Mouse (Mus musculus) MEL (cell line): ENCODE measurements around the gene Dnajc5. TPM values are rescaled to one million over a fixed set of nuclear protein-coding genes. Genes with fewer than 3 reads are reported as not detected.

Source experiments
- DNase-seq: peaks from one replicate; pipeline ENCODE4 v3.0.0; 2011; ENCODE audit warnings: low read depth, low spot score
- H3K27ac ChIP-seq: 2 replicates; pipeline ENCODE4 v1.5.1; 2012; ENCODE audit warnings: low read depth, mild to moderate bottlenecking, control low read depth, low read length, moderate library complexity; ENCODE audit not compliant: control insufficient read depth
- H3K27me3 ChIP-seq, 2 experiments: fragments of 150-350 bp in 1 of 2; sonication (generic) in 1 of 2; 2 replicates each; pipeline ENCODE4 v1.6.1; 2012; ENCODE audit warnings: low read length in 2 of 2, mild to moderate bottlenecking in 2 of 2, improper control_type of control experiment in 1 of 2, moderate library complexity in 1 of 2; ENCODE audit not compliant: insufficient read depth in 2 of 2, control insufficient read depth in 1 of 2
- H3K36me3 ChIP-seq, 2 experiments: 2 replicates each; pipeline ENCODE4 v1.6.1; 2012 to 2014; ENCODE audit warnings: low read length in 2 of 2, improper control_type of control experiment in 1 of 2, inconsistent platforms in 1 of 2, mild to moderate bottlenecking in 1 of 2; ENCODE audit not compliant: insufficient read depth in 2 of 2, control insufficient read depth in 1 of 2
- H3K4me1 ChIP-seq, 2 experiments: fragments of 150-350 bp in 1 of 2; sonication (generic) in 1 of 2; 2 replicates each; pipeline ENCODE4 v1.6.1; 2012; ENCODE audit warnings: low read length in 2 of 2, improper control_type of control experiment in 1 of 2, mild to moderate bottlenecking in 1 of 2; ENCODE audit not compliant: insufficient read depth in 2 of 2, control insufficient read depth in 1 of 2
- H3K4me3 ChIP-seq, 2 experiments: fragments of 150-350 bp in 1 of 2; sonication (generic) in 1 of 2; 2 replicates each; pipeline ENCODE4 v1.5.1; 2012; ENCODE audit warnings: low read depth in 2 of 2, low read length in 2 of 2, mild to moderate bottlenecking in 2 of 2, moderate library complexity in 2 of 2, control low read depth in 1 of 2, improper control_type of control experiment in 1 of 2; ENCODE audit not compliant: control insufficient read depth in 1 of 2, insufficient read depth in 1 of 2
- H3K79me2 ChIP-seq: 2 replicates; pipeline ENCODE4 v1.6.1; 2012; ENCODE audit warnings: mild to moderate bottlenecking, low read length, moderate library complexity; ENCODE audit not compliant: control insufficient read depth, poor library complexity, insufficient read depth
- H3K9ac ChIP-seq: 2 replicates; pipeline ENCODE4 v1.6.1; 2012; ENCODE audit warnings: low read depth, mild to moderate bottlenecking, control low read depth, low read length, moderate library complexity; ENCODE audit not compliant: control insufficient read depth, poor library complexity, severe bottlenecking
- H3K9me3 ChIP-seq: fragments of 150-350 bp; sonication (generic); replicated peaks from 2 replicates; pipeline ENCODE4 v1.6.1; 2012; ENCODE audit warnings: mild to moderate bottlenecking, low read length, improper control_type of control experiment, moderate library complexity; ENCODE audit not compliant: insufficient read depth
- BHLHE40 ChIP-seq: IDR thresholded peaks from 2 replicates; pipeline ENCODE4 v1.6.1; 2012; ENCODE audit warnings: low read depth, mild to moderate bottlenecking, inconsistent platforms, low read length, improper control_type of control experiment, borderline replicate concordance
- CHD1 ChIP-seq: IDR thresholded peaks from 2 replicates; pipeline ENCODE4 v1.6.1; 2012; ENCODE audit warnings: low read depth, mild to moderate bottlenecking, inconsistent platforms, low read length, improper control_type of control experiment
- CHD2 ChIP-seq: IDR thresholded peaks from 2 replicates; pipeline ENCODE4 v1.6.1; 2011; ENCODE audit warnings: low read length, improper control_type of control experiment
- EP300 ChIP-seq, 2 experiments: IDR thresholded peaks; 2 replicates each; pipeline ENCODE4 v1.6.1; 2011; ENCODE audit warnings: improper control_type of control experiment in 2 of 2, low read length in 2 of 2, low read depth in 1 of 2, mild to moderate bottlenecking in 1 of 2
- GABPA ChIP-seq: IDR thresholded peaks from 2 replicates; pipeline ENCODE4 v1.6.1; 2012; ENCODE audit warnings: low read depth, mild to moderate bottlenecking, inconsistent platforms, low read length, improper control_type of control experiment, moderate library complexity
- GATA1 ChIP-seq: IDR thresholded peaks from 2 replicates; pipeline ENCODE4 v1.6.1; 2011; ENCODE audit warnings: low read depth, low read length, improper control_type of control experiment
- HCFC1 ChIP-seq: IDR thresholded peaks from 2 replicates; pipeline ENCODE4 v1.6.1; 2012; ENCODE audit warnings: low read depth, mild to moderate bottlenecking, inconsistent platforms, low read length, improper control_type of control experiment, moderate library complexity
- JUND ChIP-seq: IDR thresholded peaks from 2 replicates; pipeline ENCODE4 v1.6.1; 2011; ENCODE audit warnings: low read depth, mild to moderate bottlenecking, improper control_type of control experiment, low read length
- KAT2A ChIP-seq: conservative IDR thresholded peaks from 2 replicates; pipeline ENCODE4 v1.6.1; 2012; ENCODE audit warnings: low read depth, low read length, improper control_type of control experiment, inconsistent platforms
- MAFK ChIP-seq: IDR thresholded peaks from 2 replicates; pipeline ENCODE4 v1.6.1; 2011; ENCODE audit warnings: low read depth, mild to moderate bottlenecking, low read length, improper control_type of control experiment, borderline replicate concordance
- MAZ ChIP-seq: IDR thresholded peaks from 2 replicates; pipeline ENCODE4 v1.6.1; 2012; ENCODE audit warnings: low read depth, mild to moderate bottlenecking, inconsistent platforms, low read length, improper control_type of control experiment
- MYB ChIP-seq: IDR thresholded peaks from 2 replicates; pipeline ENCODE4 v1.6.1; 2011; ENCODE audit warnings: mild to moderate bottlenecking, low read depth, low read length, improper control_type of control experiment
- NRF1 ChIP-seq: IDR thresholded peaks from 2 replicates; pipeline ENCODE4 v1.6.1; 2014; ENCODE audit warnings: low read depth, mild to moderate bottlenecking, inconsistent platforms, low read length, improper control_type of control experiment, moderate library complexity; ENCODE audit not compliant: poor library complexity, insufficient read depth, severe bottlenecking
- RCOR1 ChIP-seq: IDR thresholded peaks from 2 replicates; pipeline ENCODE4 v1.6.1; 2012; ENCODE audit warnings: low read depth, mild to moderate bottlenecking, inconsistent platforms, low read length, improper control_type of control experiment
- TAL1 ChIP-seq: IDR thresholded peaks from 2 replicates; pipeline ENCODE4 v1.6.1; 2012; ENCODE audit warnings: mild to moderate bottlenecking, inconsistent platforms, low read length, moderate library complexity, mixed read lengths
- TBP ChIP-seq: IDR thresholded peaks from 2 replicates; pipeline ENCODE4 v1.8.0; 2011; ENCODE audit warnings: low read depth, low read length, improper control_type of control experiment
- TCF12 ChIP-seq: IDR thresholded peaks from 2 replicates; pipeline ENCODE4 v1.6.1; 2014; ENCODE audit warnings: low read depth, mild to moderate bottlenecking, inconsistent platforms, low read length, improper control_type of control experiment, moderate library complexity
- USF1 ChIP-seq: IDR thresholded peaks from 2 replicates; pipeline ENCODE4 v1.6.1; 2014; ENCODE audit warnings: low read depth, mild to moderate bottlenecking, inconsistent platforms, low read length, improper control_type of control experiment, moderate library complexity
- USF2 ChIP-seq, 2 experiments: IDR thresholded peaks; 2 replicates each; pipeline ENCODE4 v1.6.1; 2011 to 2012; ENCODE audit warnings: improper control_type of control experiment in 2 of 2, low read length in 2 of 2, borderline replicate concordance in 1 of 2, inconsistent platforms in 1 of 2, low read depth in 1 of 2, mild to moderate bottlenecking in 1 of 2; ENCODE audit not compliant: insufficient read depth in 1 of 2
- ZC3H11A ChIP-seq: IDR thresholded peaks from 2 replicates; pipeline ENCODE4 v1.6.1; 2012; ENCODE audit warnings: low read depth, mild to moderate bottlenecking, inconsistent platforms, low read length, improper control_type of control experiment
- ZKSCAN1 ChIP-seq: IDR thresholded peaks from 2 replicates; pipeline ENCODE4 v1.6.1; 2012; ENCODE audit warnings: low read depth, mild to moderate bottlenecking, inconsistent platforms, low read length, improper control_type of control experiment, moderate library complexity
- ZMIZ1 ChIP-seq: IDR thresholded peaks from 2 replicates; pipeline ENCODE4 v1.6.1; 2012; ENCODE audit warnings: low read depth, mild to moderate bottlenecking, inconsistent platforms, low read length, improper control_type of control experiment, moderate library complexity
- ZNF384 ChIP-seq: IDR thresholded peaks from 2 replicates; pipeline ENCODE4 v1.6.1; 2012; ENCODE audit warnings: low read depth, mild to moderate bottlenecking, inconsistent platforms, low read length, improper control_type of control experiment
- polyA plus RNA-seq, 2 experiments: library from polyadenylated mRNA; stranded (reverse) in 1 of 2; unstranded in 1 of 2; fragments of >175 nt in 1 of 2; fragments of >200 nt in 1 of 2; gene quantifications; 2 replicates each; pipeline versions ENCODE4 v1.2.1 to v1.2.4; 2012; ENCODE audit warnings: low replicate concordance in 2 of 2, low read depth in 1 of 2; ENCODE audit not compliant: insufficient read length in 2 of 2, insufficient read depth in 1 of 2, missing spikeins in 1 of 2
- total RNA-seq: library from RNA; depleted of rRNA; stranded (reverse); fragments of 300-350 nt; gene quantifications from 2 replicates; pipeline ENCODE4 v1.2.3, GENCODE M21; 2012

The Dnajc5 gene
- total and polyA plus RNA-seq, 3 experiments: 51.9 to 338 (median 57.9) TPM

- peaks cover 0 to 19% of the 10 kb centered on the region in 2 experiments; a peak in 2 of 4 replicates for H3K36me3 ChIP-seq
- H3K9ac ChIP-seq: no peak overlapping the region
- no peak overlapping the region for H3K27ac ChIP-seq
- peaks cover 8% of the 10 kb centered on the region for H3K79me2 ChIP-seq
- H3K9me3 ChIP-seq: no peaks in the 10 kb centered on the region
- no peak for DNase-seq
- TF ChIP-seq EP300 (IDR thresholded peaks at IDR 0.05; ENCODE audit: low read depth in 1 of 2, low read length in 2 of 2) (peak in 1 of 2 experiments; percentile 42; a peak in 1 of 4 replicates), CHD1 (no peak), HCFC1 (no peak), GATA1 (peak; percentile 58), TCF12 (peak; percentile 33; the same call in 1 of the 2 replicates)
- peaks cover 15 to 20% of the 10 kb centered on the region in 2 experiments; a peak in 3 of 4 replicates for H3K4me1 ChIP-seq
- no peaks in the 10 kb centered on the region for H3K27me3 ChIP-seq
- H3K4me3 ChIP-seq: no peak overlapping the region
Observed at GRCm38 (mm10) chr2:181576613-181577012, 56.3 kb downstream of the Dnajc5 start.

GRCm38 (mm10) chr2:181577126-181577525 is 56.8 kb downstream of the Dnajc5 start:
- Histone ChIP-seq H3K9ac (no peak overlapping the region), H3K4me3 (no peak overlapping the region), H3K4me1 (peaks cover 17 to 20% of the 10 kb centered on the region in 2 experiments), H3K79me2 (peaks cover 8% of the 10 kb centered on the region), H3K9me3 (no peaks in the 10 kb centered on the region), H3K27ac (no peak overlapping the region), H3K36me3 (peaks cover 0 to 21% of the 10 kb centered on the region in 2 experiments; a peak in 2 of 4 replicates), H3K27me3 (no peaks in the 10 kb centered on the region)
- DNase-seq: no peak
- TF ChIP-seq ZMIZ1: no peak
- TF ChIP-seq MAZ: no peak
- TF ChIP-seq HCFC1: no peak
- TF ChIP-seq MYB: no peak
- no peak for TF ChIP-seq USF1
- TF ChIP-seq MAFK: no peak
- TF ChIP-seq TCF12: no peak
- no peak for TF ChIP-seq JUND
- no peak for TF ChIP-seq GATA1
- no peak for TF ChIP-seq TBP

GRCm38 (mm10) chr2:181577981-181578581 is 57.8 kb downstream of the Dnajc5 start:
- DNase-seq: peak; percentile 57
- Histone ChIP-seq H3K79me2 (peaks cover 8% of the 10 kb centered on the region), H3K9ac (no peak overlapping the region), H3K4me1 (peaks cover 18 to 20% of the 10 kb centered on the region in 2 experiments), H3K9me3 (no peaks in the 10 kb centered on the region), H3K27me3 (no peaks in the 10 kb centered on the region), H3K27ac (0 out of 2 replicates have a peak overlapping the region, but pooled peaks have one; percentile 2), H3K36me3 (peaks cover 0 to 22% of the 10 kb centered on the region in 2 experiments; a peak in 2 of 4 replicates), H3K4me3 (no peak overlapping the region)
- no peak for TF ChIP-seq NRF1
- TF ChIP-seq ZKSCAN1: no peak
- no peak for TF ChIP-seq GABPA
- TF ChIP-seq RCOR1: 0 out of 2 replicates have a peak, but pooled peaks have one; percentile 45
- TF ChIP-seq USF1: no peak
- no peak for TF ChIP-seq ZC3H11A
- TF ChIP-seq CHD2: no peak
- no peak for TF ChIP-seq KAT2A
- TF ChIP-seq GATA1: peak; percentile 69; the same call in 1 of the 2 replicates
- TF ChIP-seq MYB: no peak
- no peak for TF ChIP-seq ZNF384
- TF ChIP-seq TAL1: peak; percentile 15; the same call in 1 of the 2 replicates
- peak; percentile 26; the same call in 1 of the 2 replicates for TF ChIP-seq BHLHE40
- TF ChIP-seq USF2 (IDR thresholded peaks at IDR 0.05; ENCODE audit: borderline replicate concordance in 1 of 2, insufficient read depth in 1 of 2, low read depth in 1 of 2, low read length in 2 of 2): no peak
- no peak for TF ChIP-seq MAZ
